Mouse (Mus musculus) midbrain, embryonic 13.5 days (tissue): Measurements from ENCODE around the gene Tbc1d10a. TPM values are rescaled to one million over a fixed set of nuclear protein-coding genes. Genes with fewer than 3 reads are reported as not detected.
A peak's percentile ranks its signal among the peaks of the same experiment; 100 is the strongest.

Experiments used
- ATAC-seq: fragments of 200-750 bp; cut with Nextera tagmentation; 2 replicates; pipeline ENCODE4 v1.8.0; 2017; ENCODE audit warnings: mild to moderate bottlenecking, moderate TSS enrichment, moderate library complexity
- H3K27ac ChIP-seq: fragments of 300-500 bp; sonication (generic); 2 replicates; pipeline ENCODE4 v1.5.1; 2015; ENCODE audit warnings: inconsistent platforms, mild to moderate bottlenecking, moderate library complexity
- H3K27me3 ChIP-seq: fragments of 300-500 bp; sonication (generic); 2 replicates; pipeline ENCODE4 v1.6.1; 2015; ENCODE audit warnings: mild to moderate bottlenecking, inconsistent platforms
- H3K36me3 ChIP-seq: fragments of 300-500 bp; sonication (generic); 2 replicates; pipeline ENCODE4 v1.6.1; 2015; ENCODE audit warnings: mild to moderate bottlenecking, inconsistent platforms
- H3K4me1 ChIP-seq: fragments of 300-500 bp; sonication (generic); replicated peaks from 2 replicates; pipeline ENCODE4 v1.6.1; 2015; ENCODE audit warnings: inconsistent platforms
- H3K4me2 ChIP-seq: fragments of 300-500 bp; sonication (generic); replicated peaks from 2 replicates; pipeline ENCODE4 v1.6.1; 2015; ENCODE audit warnings: moderate library complexity, mild to moderate bottlenecking, inconsistent platforms
- H3K4me3 ChIP-seq: fragments of 300-500 bp; sonication (generic); replicated peaks from 2 replicates; pipeline ENCODE4 v1.5.1; 2015; ENCODE audit warnings: mild to moderate bottlenecking, inconsistent platforms
- H3K9ac ChIP-seq: fragments of 300-500 bp; sonication (generic); replicated peaks from 2 replicates; pipeline ENCODE4 v1.6.1; 2015; ENCODE audit warnings: mild to moderate bottlenecking, inconsistent platforms
- H3K9me3 ChIP-seq: fragments of 300-500 bp; sonication (generic); 2 replicates; pipeline ENCODE4 v1.6.1; 2016; ENCODE audit warnings: mild to moderate bottlenecking, inconsistent platforms
- WGBS: fragments of 180-500 bp; shearing (Covaris S2); methylation state at CpG from one replicate; pipeline ENCODE4 v1.1.7; 2015; 5-methylcytosine and 5-hydroxymethylcytosine counted together
- polyA plus RNA-seq: library from polyadenylated mRNA; unstranded; fragments of >200 nt; fragmentation: Nextera tagmentation; extraction: Ambion mirVana; gene quantifications from 2 replicates; pipeline ENCODE4 v1.2.1, GENCODE M21; 2015

The Tbc1d10a gene
- polyA plus RNA-seq, 1 experiment from 2014 or later = 24.6 TPM

DNA sequence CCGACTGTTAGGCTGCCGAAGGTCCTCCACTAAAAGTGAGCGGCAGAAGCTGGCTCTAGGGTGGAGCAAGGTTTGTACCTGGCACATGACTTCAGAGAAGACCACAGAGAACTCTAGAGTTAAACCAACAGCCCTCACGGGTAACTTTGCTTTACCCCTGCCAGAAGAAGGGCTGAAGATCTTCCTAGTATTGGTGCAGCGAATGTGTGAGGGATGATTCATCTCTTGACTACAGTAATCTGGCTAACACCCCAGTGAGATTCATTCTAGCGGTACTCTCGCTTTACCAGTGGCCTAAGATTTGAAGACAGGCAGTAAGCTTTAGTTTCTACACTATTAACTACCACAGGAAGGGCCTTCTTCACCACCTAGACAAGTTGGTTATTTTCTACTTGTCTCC is 19.4 kb downstream of the Tbc1d10a start:
- WGBS = 94% methylated on average over 7 of the region's 7 CpGs
- Histone ChIP-seq H3K4me3 (no peak overlapping the region), H3K9me3 (no peaks in the 10 kb centered on the region), H3K27me3 (no peaks in the 10 kb centered on the region), H3K4me1 (no peaks in the 10 kb centered on the region), H3K9ac (no peak overlapping the region), H3K27ac (no peak overlapping the region), H3K4me2 (no peak overlapping the region), H3K36me3 (peaks cover 48% of the 10 kb centered on the region)
- ATAC-seq = no peak

DNA sequence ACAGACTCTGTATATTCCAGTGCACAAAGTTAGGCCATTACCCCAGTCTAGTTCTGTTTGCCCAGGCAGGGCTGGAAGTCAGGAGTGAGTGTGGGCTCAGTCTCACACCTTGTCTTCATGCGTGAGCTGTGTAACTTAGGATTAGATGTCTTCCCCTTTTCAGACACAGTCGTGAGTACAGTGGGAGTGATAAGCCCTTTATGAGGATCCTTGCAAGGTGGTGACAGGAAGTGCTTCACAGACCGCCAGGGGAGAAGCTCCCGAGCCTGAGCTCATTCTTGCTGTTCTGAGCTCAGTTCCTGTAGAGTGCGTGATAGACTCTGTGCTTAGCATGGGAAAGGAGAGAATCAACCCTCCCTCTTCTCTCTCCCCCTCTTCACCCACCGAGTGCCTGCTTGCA is 20.0 kb downstream of the Tbc1d10a start:
- Histone ChIP-seq H3K4me2 (no peak overlapping the region), H3K36me3 (peaks cover 55% of the 10 kb centered on the region), H3K9ac (no peak overlapping the region), H3K9me3 (no peaks in the 10 kb centered on the region), H3K4me3 (no peak overlapping the region), H3K27ac (no peak overlapping the region), H3K4me1 (no peaks in the 10 kb centered on the region), H3K27me3 (no peaks in the 10 kb centered on the region)
- 84% methylated on average over 6 of the region's 6 CpGs for WGBS
- no peak for ATAC-seq

DNA sequence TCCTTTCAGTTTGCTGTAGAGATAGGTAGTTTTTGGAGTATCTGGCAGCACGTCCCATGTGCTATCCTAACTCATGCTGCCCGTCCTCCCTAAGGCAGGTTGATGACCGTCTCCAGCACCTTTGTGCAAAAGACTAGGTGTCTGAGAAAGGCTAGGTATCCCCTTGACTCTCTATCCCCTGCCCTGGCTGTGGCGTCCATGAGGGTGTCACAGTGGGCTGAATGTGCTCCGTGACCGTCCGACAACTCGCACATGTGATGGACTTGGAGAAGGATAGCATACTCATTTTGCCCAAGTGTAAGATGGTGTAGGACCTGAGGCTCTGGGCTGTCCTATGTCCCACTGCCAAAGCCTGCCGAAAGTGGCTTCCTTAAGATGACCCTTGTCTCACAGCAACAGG is 21.1 kb downstream of the Tbc1d10a start:
- Histone ChIP-seq H3K4me3 (no peak overlapping the region), H3K9me3 (no peaks in the 10 kb centered on the region), H3K4me1 (no peaks in the 10 kb centered on the region), H3K36me3 (peaks cover 62% of the 10 kb centered on the region), H3K9ac (no peak overlapping the region), H3K4me2 (no peak overlapping the region), H3K27me3 (no peaks in the 10 kb centered on the region), H3K27ac (no peak overlapping the region)
- 92% methylated on average over 9 of the region's 9 CpGs for WGBS
- no peak for ATAC-seq

DNA sequence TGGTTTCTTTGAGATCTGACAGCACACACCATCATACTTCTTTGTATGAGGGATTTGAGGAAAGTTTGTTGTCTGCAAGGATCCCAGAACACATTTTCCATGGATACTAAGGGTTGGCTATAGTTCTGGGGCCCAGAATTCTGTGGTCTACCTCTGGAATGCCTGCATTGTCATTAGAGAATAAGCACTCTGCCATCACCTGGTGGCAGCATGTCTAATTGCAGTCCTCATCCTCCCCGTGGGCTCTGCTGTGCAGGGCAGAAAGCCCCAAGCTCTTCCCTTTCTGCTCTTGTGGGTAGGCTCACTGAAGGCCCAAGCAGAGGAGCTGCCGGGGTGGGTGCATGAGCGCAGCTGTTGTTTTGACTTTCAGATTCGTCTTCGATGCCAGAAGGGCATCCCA is 23.0 kb downstream of the Tbc1d10a start:
- no peaks in the 10 kb centered on the region for H3K4me1 ChIP-seq
- H3K4me3 ChIP-seq = no peak overlapping the region
- WGBS = 82% methylated on average over 5 of the region's 5 CpGs
- no peaks in the 10 kb centered on the region for H3K27me3 ChIP-seq
- no peak for ATAC-seq
- peaks cover 81% of the 10 kb centered on the region for H3K36me3 ChIP-seq
- H3K9ac ChIP-seq = no peak overlapping the region
- H3K9me3 ChIP-seq = no peaks in the 10 kb centered on the region
- H3K4me2 ChIP-seq = no peak overlapping the region
- no peak overlapping the region for H3K27ac ChIP-seq

DNA sequence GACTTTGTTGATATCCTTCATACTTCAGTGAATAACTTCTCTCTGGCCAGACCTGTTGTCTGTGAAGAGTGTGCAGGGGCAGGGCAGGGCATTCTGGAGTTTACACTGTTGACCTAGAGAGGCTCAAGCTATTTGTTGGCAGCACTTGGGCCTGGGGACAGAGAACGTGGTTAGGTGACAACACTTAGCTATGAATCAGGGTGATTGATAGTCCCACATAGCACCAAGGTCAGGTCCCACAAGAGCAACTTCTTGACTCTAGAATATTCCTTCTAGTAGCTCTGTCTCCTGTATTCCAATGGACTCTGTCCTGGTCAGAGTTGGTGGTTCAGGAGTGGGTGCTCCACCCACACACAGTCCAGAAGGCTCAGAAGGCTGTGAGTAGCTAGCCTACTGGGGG is 24.2 kb downstream of the Tbc1d10a start:
- no peaks in the 10 kb centered on the region for H3K4me1 ChIP-seq
- no peak overlapping the region for H3K4me2 ChIP-seq
- H3K4me3 ChIP-seq = no peak overlapping the region
- WGBS = 88% methylated on average over 1 of the region's 1 CpGs
- ATAC-seq = no peak
- H3K36me3 ChIP-seq = peaks cover 91% of the 10 kb centered on the region
- H3K27me3 ChIP-seq = no peaks in the 10 kb centered on the region
- H3K9ac ChIP-seq = no peak overlapping the region
- H3K27ac ChIP-seq = no peak overlapping the region
- no peaks in the 10 kb centered on the region for H3K9me3 ChIP-seq

DNA sequence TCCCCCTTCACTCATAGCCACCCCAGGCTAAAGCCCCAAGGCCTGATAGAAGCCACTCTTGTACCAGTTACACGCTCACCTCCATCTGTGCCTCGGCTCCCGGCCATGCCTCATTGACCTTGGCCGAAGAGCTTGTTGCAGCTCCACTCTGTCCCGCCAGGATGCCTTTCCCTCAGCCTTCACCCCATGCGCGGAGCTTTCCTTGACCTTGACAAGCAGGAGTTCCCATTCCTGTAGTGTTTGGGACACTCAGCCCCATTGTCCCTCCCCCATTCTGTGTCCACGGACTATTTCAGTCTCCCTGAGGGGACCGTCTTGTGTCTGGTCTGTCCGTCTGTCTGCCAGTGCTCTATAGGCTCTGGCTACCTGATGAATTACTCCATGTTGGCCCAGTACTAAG is 26.5 kb downstream of the Tbc1d10a start:
- Histone ChIP-seq H3K36me3 (peaks cover 77% of the 10 kb centered on the region), H3K4me3 (no peak overlapping the region), H3K27ac (no peak overlapping the region), H3K4me2 (no peak overlapping the region), H3K9me3 (peaks cover 4% of the 10 kb centered on the region), H3K4me1 (peaks cover 4% of the 10 kb centered on the region), H3K9ac (no peak overlapping the region), H3K27me3 (peaks cover 9% of the 10 kb centered on the region)
- 93% methylated on average over 10 of the region's 10 CpGs for WGBS
- no peak for ATAC-seq

DNA sequence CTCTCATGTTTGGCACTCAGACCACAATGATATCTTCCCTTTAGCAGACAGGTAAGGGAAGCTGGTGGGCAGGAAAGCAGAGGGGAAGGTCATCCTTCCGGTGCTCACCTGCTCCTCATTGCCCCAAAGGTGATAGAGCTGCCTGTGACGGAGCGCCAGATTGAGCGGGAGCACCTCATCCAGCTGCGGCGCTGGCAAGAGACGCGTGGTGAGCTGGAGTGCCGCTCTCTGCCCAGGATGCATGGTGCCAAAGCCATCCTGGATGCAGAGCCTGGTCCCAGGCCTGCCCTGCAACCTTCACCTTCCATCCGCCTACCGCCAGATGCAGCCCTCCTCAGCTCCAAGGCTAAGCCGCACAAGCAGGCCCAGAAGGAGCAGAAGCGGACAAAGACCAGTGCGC is 28.0 kb downstream of the Tbc1d10a start:
- ATAC-seq = no peak
- Histone ChIP-seq H3K27me3 (peaks cover 23% of the 10 kb centered on the region), H3K36me3 (peaks cover 63% of the 10 kb centered on the region), H3K4me3 (no peak overlapping the region), H3K4me2 (no peak overlapping the region), H3K27ac (no peak overlapping the region), H3K9me3 (peaks cover 4% of the 10 kb centered on the region), H3K4me1 (peaks cover 9% of the 10 kb centered on the region), H3K9ac (no peak overlapping the region)
- WGBS = 96% methylated on average over 14 of the region's 14 CpGs

DNA sequence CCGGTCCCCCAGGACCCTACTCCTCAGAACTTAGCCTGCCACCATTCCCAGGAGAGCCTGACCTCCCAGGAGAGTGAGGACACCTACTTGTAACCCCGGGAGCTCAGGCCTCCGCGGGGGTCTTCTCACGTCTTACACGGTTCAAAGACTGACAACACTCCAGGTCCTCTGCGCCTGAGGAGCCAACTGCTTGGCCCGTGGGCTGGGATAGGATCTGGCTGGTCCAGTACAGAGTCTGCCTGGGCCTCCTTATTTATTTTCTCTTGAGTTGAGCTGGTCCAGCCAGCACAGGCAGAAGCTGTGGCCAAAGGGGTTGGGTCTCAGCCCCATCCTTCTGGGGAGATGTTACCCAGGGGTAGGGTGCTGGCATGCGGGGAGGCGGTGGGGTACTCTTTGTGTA is 28.5 kb downstream of the Tbc1d10a start:
- peaks cover 4% of the 10 kb centered on the region for H3K9me3 ChIP-seq
- peaks cover 58% of the 10 kb centered on the region for H3K36me3 ChIP-seq
- H3K27me3 ChIP-seq = peaks cover 27% of the 10 kb centered on the region
- no peak overlapping the region for H3K4me2 ChIP-seq
- H3K4me3 ChIP-seq = no peak overlapping the region
- H3K4me1 ChIP-seq = peaks cover 9% of the 10 kb centered on the region
- no peak overlapping the region for H3K9ac ChIP-seq
- WGBS = 90% methylated on average over 10 of the region's 10 CpGs
- no peak overlapping the region for H3K27ac ChIP-seq
- ATAC-seq = no peak

DNA sequence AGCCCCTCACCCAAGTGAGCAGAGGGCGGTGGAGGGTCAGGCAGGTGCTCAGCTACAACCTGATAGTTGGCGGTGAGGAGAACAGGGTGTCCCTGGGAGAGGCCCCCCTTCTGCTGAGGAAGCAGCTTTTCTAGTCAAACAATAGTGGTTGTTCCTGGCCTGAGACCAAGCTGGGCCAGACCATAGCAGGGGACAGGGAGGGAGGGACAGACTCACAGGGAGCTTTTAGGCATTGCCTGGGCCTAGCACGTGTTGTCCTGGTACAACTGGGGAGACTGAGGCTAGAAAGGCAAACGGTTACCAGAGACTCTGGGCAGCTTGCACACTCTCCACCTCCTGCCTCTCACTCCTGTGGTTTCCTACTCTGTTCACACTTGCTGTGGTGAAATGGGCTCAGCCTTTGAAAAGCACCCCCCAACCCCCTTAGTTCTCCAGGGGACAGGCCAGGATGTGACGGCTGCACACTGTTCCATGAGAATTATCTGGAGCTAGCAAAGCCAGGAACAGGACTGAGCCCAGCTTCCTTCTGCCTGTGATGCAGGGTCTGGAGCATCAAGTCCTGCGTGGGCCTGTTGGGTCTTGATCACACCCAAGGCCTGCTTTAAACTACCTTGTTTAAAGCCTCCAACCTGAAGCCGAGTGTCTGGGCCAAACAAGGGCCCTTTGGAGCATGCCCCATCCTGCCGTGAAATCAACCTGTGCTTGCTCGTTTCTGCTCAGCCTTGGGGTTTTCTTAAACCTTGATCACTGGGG is 29.8 kb downstream of the Tbc1d10a start:
- Histone ChIP-seq H3K4me2 (no peak overlapping the region), H3K27me3 (peaks cover 33% of the 10 kb centered on the region), H3K27ac (no peak overlapping the region), H3K9ac (no peak overlapping the region), H3K9me3 (peaks cover 4% of the 10 kb centered on the region), H3K4me3 (no peak overlapping the region), H3K4me1 (peaks cover 9% of the 10 kb centered on the region), H3K36me3 (peaks cover 48% of the 10 kb centered on the region)
- 82% methylated on average over 9 of the region's 9 CpGs for WGBS
- ATAC-seq = no peak

DNA sequence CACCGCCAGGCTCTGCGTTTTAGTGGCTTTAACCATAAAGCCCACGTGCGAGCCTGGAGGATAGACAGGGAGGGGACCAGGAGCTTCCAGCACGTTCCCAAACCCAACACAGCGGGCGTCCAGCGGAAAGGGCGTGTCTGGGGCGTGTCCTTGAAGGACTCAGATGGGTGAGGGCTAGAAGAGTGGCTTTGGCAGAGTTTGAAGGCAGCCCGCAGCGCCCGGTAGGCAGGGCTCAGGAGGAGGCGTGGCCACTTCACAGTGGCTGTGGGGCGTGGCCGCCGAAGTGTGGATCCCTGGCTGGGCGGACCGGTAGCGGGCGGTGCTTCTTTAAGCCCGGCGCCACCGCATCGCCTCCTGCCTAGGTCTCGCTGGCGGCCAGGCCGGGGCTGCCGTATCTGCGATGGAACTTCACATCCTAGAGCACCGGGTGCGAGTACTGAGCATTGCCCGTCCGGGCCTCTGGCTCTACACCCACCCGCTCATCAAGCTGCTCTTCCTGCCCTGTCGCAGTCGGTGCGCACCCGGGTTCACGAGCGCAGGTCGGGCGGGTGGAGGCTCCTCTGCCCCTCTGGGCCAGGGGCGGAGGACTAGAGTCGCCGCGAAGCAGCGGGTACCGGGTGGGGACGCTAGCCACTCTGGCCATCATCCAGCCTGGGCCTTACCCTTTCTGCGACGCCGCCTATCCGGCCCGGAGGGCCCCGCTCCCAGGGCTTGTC is 31.5 kb downstream of the Tbc1d10a start, which contains the start of gene Castor1:
TSS of gene Castor1 (plus strand) at position 312 of the 716 bp plus-strand sequence.
- Histone ChIP-seq H3K4me1 (peaks cover 9% of the 10 kb centered on the region), H3K36me3 (peaks cover 32% of the 10 kb centered on the region), H3K9me3 (peaks cover 4% of the 10 kb centered on the region), H3K4me2 (peak within 1 kb of the TSS; percentile 76), H3K27me3 (peaks cover 33% of the 10 kb centered on the region), H3K27ac (no peak within 1 kb of the TSS), H3K9ac (peak within 1 kb of the TSS; percentile 55), H3K4me3 (peak within 1 kb of the TSS; percentile 45)
- WGBS = 2% methylated on average over 56 of the region's 56 CpGs
- ATAC-seq = peak; percentile 57

DNA sequence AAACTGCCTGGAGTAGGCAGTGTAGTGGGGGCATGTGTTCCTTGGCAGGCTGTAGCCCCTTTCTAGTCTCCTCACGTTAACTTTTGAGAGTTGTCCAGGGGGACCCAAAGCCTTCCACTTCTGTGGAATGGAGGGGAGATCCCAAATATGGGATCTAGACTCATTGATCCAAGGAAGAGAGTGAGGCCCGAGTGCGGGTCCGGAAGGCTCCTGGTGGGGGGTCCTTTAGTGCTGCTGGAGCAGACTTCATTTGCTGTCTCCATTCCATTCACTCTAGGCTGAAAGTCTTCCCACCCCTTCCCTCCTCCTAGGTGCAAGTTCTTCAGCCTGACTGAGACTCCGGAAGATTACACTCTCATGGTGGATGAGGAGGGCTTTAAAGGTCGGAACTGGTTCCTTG is 32.0 kb downstream of the Tbc1d10a start:
- H3K36me3 ChIP-seq = peaks cover 26% of the 10 kb centered on the region
- no peak for ATAC-seq
- peak overlapping the region; percentile 55 for H3K9ac ChIP-seq
- no peak overlapping the region for H3K27ac ChIP-seq
- WGBS = 6% methylated on average over 6 of the region's 6 CpGs
- H3K4me3 ChIP-seq = peak overlapping the region; percentile 45
- H3K4me2 ChIP-seq = peak overlapping the region; percentile 76
- peaks cover 33% of the 10 kb centered on the region for H3K27me3 ChIP-seq
- H3K4me1 ChIP-seq = peaks cover 9% of the 10 kb centered on the region
- H3K9me3 ChIP-seq = peaks cover 4% of the 10 kb centered on the region

DNA sequence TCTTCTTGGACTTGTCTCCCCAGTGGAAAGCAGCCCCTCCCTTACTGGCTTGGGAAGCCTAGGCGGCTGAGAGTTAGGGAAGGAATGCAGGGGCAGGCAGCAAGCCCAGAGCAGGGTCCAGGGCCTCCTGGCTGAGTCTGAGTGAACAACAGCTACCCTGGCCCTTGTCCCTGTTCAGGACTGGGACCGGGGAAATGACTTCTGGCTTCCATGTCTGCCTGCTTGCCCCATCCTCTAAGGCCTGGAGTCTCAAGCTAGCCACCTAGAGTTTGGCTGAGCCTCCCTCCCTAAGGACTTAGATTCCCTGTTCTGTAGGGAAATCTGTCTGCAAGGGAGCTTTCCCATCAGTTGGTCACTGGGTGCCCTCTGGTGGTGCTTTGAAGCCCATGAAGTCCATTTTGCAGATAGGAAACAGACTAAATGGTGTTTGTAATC is 32.7 kb downstream of the Tbc1d10a start:
- 0 out of 2 replicates have a peak, but pooled peaks have one; percentile 32 for ATAC-seq
- H3K36me3 ChIP-seq = peaks cover 19% of the 10 kb centered on the region
- H3K4me2 ChIP-seq = no peak overlapping the region
- no peak overlapping the region for H3K9ac ChIP-seq
- H3K9me3 ChIP-seq = peaks cover 4% of the 10 kb centered on the region
- no peak overlapping the region for H3K4me3 ChIP-seq
- H3K27me3 ChIP-seq = peaks cover 33% of the 10 kb centered on the region
- peaks cover 9% of the 10 kb centered on the region for H3K4me1 ChIP-seq
- 14% methylated on average over 2 of the region's 2 CpGs for WGBS
- no peak overlapping the region for H3K27ac ChIP-seq
